Mouse (Mus musculus) ES-E14 (cell line): ENCODE results near the gene Timm8b. TPM values are rescaled to one million over a fixed set of nuclear protein-coding genes. Genes with fewer than 3 reads are reported as not detected.

Source experiments
- DNase-seq: peaks from one replicate; pipeline ENCODE4 v3.0.0-alpha.2; 2013; ENCODE audit warnings: low read depth, low spot score
- H3K27ac ChIP-seq: 2 replicates; pipeline ENCODE4 v1.5.1; 2012; ENCODE audit warnings: low read depth, mild to moderate bottlenecking, low read length, moderate library complexity, mixed read lengths; ENCODE audit not compliant: poor library complexity, insufficient read depth, severe bottlenecking
- H3K36me3 ChIP-seq: 2 replicates; pipeline ENCODE4 v1.6.1; 2012; ENCODE audit warnings: mild to moderate bottlenecking, low read length, moderate library complexity, mixed read lengths; ENCODE audit not compliant: control insufficient read depth, poor library complexity, insufficient read depth, severe bottlenecking
- H3K4me1 ChIP-seq, 2 experiments: fragments of 150-350 bp in 1 of 2; sonication (generic) in 1 of 2; 2 replicates each; pipeline ENCODE4 v1.6.1; 2012; ENCODE audit warnings: low read length in 2 of 2, mild to moderate bottlenecking in 1 of 2, mixed read lengths in 1 of 2; ENCODE audit not compliant: control insufficient read depth in 2 of 2, insufficient read depth in 2 of 2, poor library complexity in 1 of 2
- H3K4me3 ChIP-seq, 2 experiments: fragments of 150-350 bp in 1 of 2; sonication (generic) in 1 of 2; 2 replicates each; pipeline ENCODE4 v1.5.1; 2012; ENCODE audit warnings: low read length in 2 of 2, low read depth in 1 of 2, mild to moderate bottlenecking in 1 of 2, mixed read lengths in 1 of 2; ENCODE audit not compliant: insufficient read depth in 1 of 2, poor library complexity in 1 of 2, severe bottlenecking in 1 of 2
- H3K9ac ChIP-seq: 2 replicates; pipeline ENCODE4 v1.6.1; 2012; ENCODE audit warnings: low read depth, mild to moderate bottlenecking, low read length, mixed read lengths; ENCODE audit not compliant: poor library complexity, insufficient read depth, severe bottlenecking
- H3K9me3 ChIP-seq: fragments of 150-350 bp; sonication (generic); 2 replicates; pipeline ENCODE4 v1.6.1; 2012; ENCODE audit warnings: low read depth, mild to moderate bottlenecking, low read length; ENCODE audit not compliant: control insufficient read depth, insufficient read depth
- CHD2 ChIP-seq: IDR thresholded peaks from 2 replicates; pipeline ENCODE4 v1.6.1; 2014; ENCODE audit warnings: mild to moderate bottlenecking, low read depth, low read length, inconsistent platforms
- HCFC1 ChIP-seq: IDR thresholded peaks from 2 replicates; pipeline ENCODE4 v1.6.1; 2012; ENCODE audit warnings: low read length, inconsistent platforms, borderline replicate concordance; ENCODE audit not compliant: insufficient read depth
- MAFK ChIP-seq: IDR thresholded peaks from 2 replicates; pipeline ENCODE4 v1.6.1; 2014; ENCODE audit warnings: mild to moderate bottlenecking, low read depth, low read length, inconsistent platforms; ENCODE audit not compliant: insufficient read depth
- ZC3H11A ChIP-seq: IDR thresholded peaks from 2 replicates; pipeline ENCODE4 v1.6.1; 2012; ENCODE audit warnings: low read depth, mild to moderate bottlenecking, inconsistent platforms, low read length, borderline replicate concordance
- ZNF384 ChIP-seq: IDR thresholded peaks from 2 replicates; pipeline ENCODE4 v1.6.1; 2012; ENCODE audit warnings: low read depth, low read length, inconsistent platforms
- in situ Hi-C, 2 experiments: fragments of 600-800 bp; cut with MboI; formaldehyde crosslinking; loops; one replicate each; pipeline ENCODE4 v1.15.1; 2025; ENCODE audit warnings: low sequenced_read_pairs in 2 of 2, inconsistent platforms in 1 of 2; ENCODE audit not compliant: unreplicated experiment in 2 of 2
- total RNA-seq: library from RNA; depleted of rRNA; stranded (reverse); fragments of 300-350 nt; gene quantifications from 2 replicates; pipeline ENCODE4 v1.2.3, GENCODE M21; 2012

Timm8b gene
- total RNA-seq, 1 experiment = 179 TPM

- no peak overlapping the region for H3K4me3 ChIP-seq
- no peaks in the 10 kb centered on the region for H3K9me3 ChIP-seq
Measured at GRCm38 (mm10) chr9:50569599-50570525, 33.8 kb upstream of the Timm8b start.

GRCm38 (mm10) chr9:50580370-50580769, 23.3 kb upstream of the Timm8b start:
- no peaks in the 10 kb centered on the region for H3K36me3 ChIP-seq
- no peaks in the 10 kb centered on the region for H3K9me3 ChIP-seq
- no peak overlapping the region for H3K27ac ChIP-seq
- TF ChIP-seq ZNF384 (no peak), MAFK (no peak), CHD2 (no peak), HCFC1 (no peak), ZC3H11A (no peak)
- in situ Hi-C loops = no loop called here
- H3K4me1 ChIP-seq = no peaks in the 10 kb centered on the region
- no peak for DNase-seq
- no peak overlapping the region for H3K9ac ChIP-seq
- no peak overlapping the region for H3K4me3 ChIP-seq

More at GRCm38 (mm10) chr9:50569599-50570525, 33.8 kb upstream of the Timm8b start:
- Histone ChIP-seq H3K4me1 (no peaks in the 10 kb centered on the region), H3K9ac (no peak overlapping the region), H3K36me3 (no peaks in the 10 kb centered on the region), H3K27ac (no peak overlapping the region)
- in situ Hi-C loops = no loop called here
- no peak for DNase-seq
- TF ChIP-seq ZC3H11A = no peak
- no peak for TF ChIP-seq CHD2
- no peak for TF ChIP-seq ZNF384
- no peak for TF ChIP-seq MAFK
- TF ChIP-seq HCFC1 = no peak

GRCm38 (mm10) chr9:50585145-50585818, 18.4 kb upstream of the Timm8b start:
- Histone ChIP-seq H3K9me3 (no peaks in the 10 kb centered on the region), H3K4me1 (no peaks in the 10 kb centered on the region), H3K36me3 (no peaks in the 10 kb centered on the region), H3K9ac (no peak overlapping the region), H3K27ac (no peak overlapping the region), H3K4me3 (no peak overlapping the region)
- no peak for TF ChIP-seq ZC3H11A
- TF ChIP-seq ZNF384 = no peak
- TF ChIP-seq CHD2 = no peak
- TF ChIP-seq HCFC1 = no peak
- TF ChIP-seq MAFK = no peak
- in situ Hi-C loops = no loop called here
- no peak for DNase-seq

GRCm38 (mm10) chr9:50586955-50587354, 16.8 kb upstream of the Timm8b start:
- no peak for TF ChIP-seq HCFC1
- no peak for TF ChIP-seq ZNF384
- no peak for TF ChIP-seq MAFK
- TF ChIP-seq ZC3H11A = no peak
- TF ChIP-seq CHD2 = no peak
- in situ Hi-C loops = no loop called here
- no peaks in the 10 kb centered on the region for H3K9me3 ChIP-seq
- no peak overlapping the region for H3K4me3 ChIP-seq
- DNase-seq = no peak
- H3K27ac ChIP-seq = no peak overlapping the region
- H3K36me3 ChIP-seq = no peaks in the 10 kb centered on the region
- H3K9ac ChIP-seq = no peak overlapping the region
- H3K4me1 ChIP-seq = no peaks in the 10 kb centered on the region
